Mouse (Mus musculus): ENCODE measurements at regions not wholly inside any gene's neighbourhood (a gene's known extent, or its start where the extent isn't known, plus 50 kb on each side); places are given as distances from the start of the nearest gene placed in this dataset.

GRCm38 (mm10) chr1:78004376-78004775, 192.6 kb downstream of the Pax3 start:
- H3K27ac ChIP-seq (ENCODE audit: low read length): no peak overlapping the region
- no peak for ATAC-seq (ENCODE audit: low read depth)
- no peak overlapping the region for H3K9ac ChIP-seq (ENCODE audit: low read length)
- no peaks in the 10 kb centered on the region for H3K27me3 ChIP-seq (ENCODE audit: control insufficient read depth, insufficient read depth, low read depth, low read length)
- 91% methylated on average over 3 of the region's 3 CpGs for WGBS
- peaks cover 5% of the 10 kb centered on the region; the same call in 1 of the 2 replicates for H3K4me1 ChIP-seq (replicated peaks; ENCODE audit: control insufficient read depth, insufficient read depth, low read length)
- no peak overlapping the region for H3K4me2 ChIP-seq (ENCODE audit: low read depth, low read length)
- H3K9me3 ChIP-seq (ENCODE audit: control insufficient read depth, low read length): no peaks in the 10 kb centered on the region
- no peak overlapping the region for H3K4me3 ChIP-seq (ENCODE audit: low read length)
- no peaks in the 10 kb centered on the region for H3K36me3 ChIP-seq (ENCODE audit: control insufficient read depth, insufficient read depth, low read length)

- H3K4me2 ChIP-seq (ENCODE audit: low read depth, low read length): no peak overlapping the region
- H3K4me1 ChIP-seq (replicated peaks; ENCODE audit: control insufficient read depth, insufficient read depth, low read length): no peaks in the 10 kb centered on the region
- H3K27ac ChIP-seq (ENCODE audit: low read length): no peak overlapping the region
- H3K9ac ChIP-seq (ENCODE audit: low read length): no peak overlapping the region
- no peaks in the 10 kb centered on the region for H3K36me3 ChIP-seq (ENCODE audit: control insufficient read depth, insufficient read depth, low read length)
- whole genome bisulfite sequencing: 65% methylated on average over 3 of the region's 3 CpGs
- no peaks in the 10 kb centered on the region for H3K27me3 ChIP-seq (ENCODE audit: control insufficient read depth, insufficient read depth, low read depth, low read length)
- no peaks in the 10 kb centered on the region for H3K9me3 ChIP-seq (ENCODE audit: control insufficient read depth, low read length)
- peak; percentile 45; the same call in 1 of the 2 replicates for ATAC-seq (ENCODE audit: low read depth)
- H3K4me3 ChIP-seq (ENCODE audit: low read length): no peak overlapping the region
Observed at GRCm38 (mm10) chr1:77998727-77999126, 198.2 kb downstream of the Pax3 start.

DNA sequence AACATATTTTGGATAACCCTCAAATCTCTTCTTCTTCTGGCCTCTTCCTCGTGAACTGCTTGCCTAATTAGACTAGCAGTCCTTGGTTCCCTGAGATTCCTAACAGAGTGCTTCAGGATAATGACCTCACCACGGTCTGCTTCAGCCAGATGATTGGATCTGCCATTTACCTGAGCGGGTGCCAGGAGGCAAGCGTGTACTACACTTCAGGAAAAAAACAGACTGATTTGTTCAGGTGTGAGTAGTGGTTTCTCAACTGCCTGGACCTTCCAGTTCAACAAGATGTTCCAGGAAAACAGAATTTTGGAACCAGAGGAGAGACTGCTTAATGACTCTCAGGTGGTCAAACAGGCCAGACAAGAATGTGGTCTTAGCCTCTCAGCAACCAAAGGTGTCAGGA, 215.4 kb downstream of the Pax3 start:
- H3K4me2 ChIP-seq (ENCODE audit: low read depth, low read length): 0 out of 2 replicates have a peak overlapping the region, but pooled peaks have one; percentile 16
- WGBS: 47% methylated on average over 4 of the region's 4 CpGs
- H3K27me3 ChIP-seq (ENCODE audit: control insufficient read depth, insufficient read depth, low read depth, low read length): peaks cover 2% of the 10 kb centered on the region; the same call in 1 of the 2 replicates
- ATAC-seq (ENCODE audit: low read depth): peak; percentile 89
- H3K27ac ChIP-seq (ENCODE audit: low read length): no peak overlapping the region; the same call in 1 of the 2 replicates
- H3K36me3 ChIP-seq (ENCODE audit: control insufficient read depth, insufficient read depth, low read length): no peaks in the 10 kb centered on the region
- H3K9me3 ChIP-seq (ENCODE audit: control insufficient read depth, low read length): no peaks in the 10 kb centered on the region
- peaks cover 5% of the 10 kb centered on the region for H3K4me1 ChIP-seq (replicated peaks; ENCODE audit: control insufficient read depth, insufficient read depth, low read length)
- H3K9ac ChIP-seq (ENCODE audit: low read length): no peak overlapping the region
- no peak overlapping the region for H3K4me3 ChIP-seq (ENCODE audit: low read length)

GRCm38 (mm10) chr1:77978696-77979095, 218.2 kb downstream of the Pax3 start:
- ATAC-seq (ENCODE audit: low read depth): peak; percentile 58; the same call in 1 of the 2 replicates
- H3K9ac ChIP-seq (ENCODE audit: low read length): no peak overlapping the region
- H3K27me3 ChIP-seq (ENCODE audit: control insufficient read depth, insufficient read depth, low read depth, low read length): peaks cover 4% of the 10 kb centered on the region
- no peak overlapping the region for H3K27ac ChIP-seq (ENCODE audit: low read length)
- no peak overlapping the region for H3K4me3 ChIP-seq (ENCODE audit: low read length)
- H3K4me2 ChIP-seq (ENCODE audit: low read depth, low read length): no peak overlapping the region
- H3K36me3 ChIP-seq (ENCODE audit: control insufficient read depth, insufficient read depth, low read length): no peaks in the 10 kb centered on the region
- peaks cover 5% of the 10 kb centered on the region for H3K4me1 ChIP-seq (replicated peaks; ENCODE audit: control insufficient read depth, insufficient read depth, low read length)
- 4% methylated on average over 7 of the region's 7 CpGs for WGBS
- H3K9me3 ChIP-seq (ENCODE audit: control insufficient read depth, low read length): no peaks in the 10 kb centered on the region

- no peak for ATAC-seq (ENCODE audit: low read depth)
- H3K9ac ChIP-seq (ENCODE audit: low read length): no peak overlapping the region
- H3K9me3 ChIP-seq (ENCODE audit: control insufficient read depth, low read length): no peaks in the 10 kb centered on the region
- H3K27ac ChIP-seq (ENCODE audit: low read length): no peak overlapping the region
- no peaks in the 10 kb centered on the region for H3K36me3 ChIP-seq (ENCODE audit: control insufficient read depth, insufficient read depth, low read length)
- peaks cover 4% of the 10 kb centered on the region for H3K27me3 ChIP-seq (ENCODE audit: control insufficient read depth, insufficient read depth, low read depth, low read length)
- H3K4me1 ChIP-seq (replicated peaks; ENCODE audit: control insufficient read depth, insufficient read depth, low read length): no peaks in the 10 kb centered on the region
- no peak overlapping the region for H3K4me3 ChIP-seq (ENCODE audit: low read length)
- 89% methylated on average over 18 of the region's 18 CpGs for WGBS
- H3K4me2 ChIP-seq (ENCODE audit: low read depth, low read length): no peak overlapping the region
Observed at GRCm38 (mm10) chr1:77975941-77976340, 221.0 kb downstream of the Pax3 start.

GRCm38 (mm10) chr1:77972301-77972717, 224.6 kb downstream of the Pax3 start:
- Histone ChIP-seq H3K27ac (ENCODE audit: low read length) (no peak overlapping the region), H3K36me3 (ENCODE audit: control insufficient read depth, insufficient read depth, low read length) (no peaks in the 10 kb centered on the region), H3K4me2 (ENCODE audit: low read depth, low read length) (no peak overlapping the region), H3K9ac (ENCODE audit: low read length) (no peak overlapping the region), H3K9me3 (ENCODE audit: control insufficient read depth, low read length) (no peaks in the 10 kb centered on the region), H3K4me1 (replicated peaks; ENCODE audit: control insufficient read depth, insufficient read depth, low read length) (no peaks in the 10 kb centered on the region), H3K27me3 (ENCODE audit: control insufficient read depth, insufficient read depth, low read depth, low read length) (peaks cover 2% of the 10 kb centered on the region; the same call in 1 of the 2 replicates), H3K4me3 (ENCODE audit: low read length) (no peak overlapping the region)
- no peak for ATAC-seq (ENCODE audit: low read depth)
- WGBS: 17% methylated on average over 9 of the region's 9 CpGs

DNA sequence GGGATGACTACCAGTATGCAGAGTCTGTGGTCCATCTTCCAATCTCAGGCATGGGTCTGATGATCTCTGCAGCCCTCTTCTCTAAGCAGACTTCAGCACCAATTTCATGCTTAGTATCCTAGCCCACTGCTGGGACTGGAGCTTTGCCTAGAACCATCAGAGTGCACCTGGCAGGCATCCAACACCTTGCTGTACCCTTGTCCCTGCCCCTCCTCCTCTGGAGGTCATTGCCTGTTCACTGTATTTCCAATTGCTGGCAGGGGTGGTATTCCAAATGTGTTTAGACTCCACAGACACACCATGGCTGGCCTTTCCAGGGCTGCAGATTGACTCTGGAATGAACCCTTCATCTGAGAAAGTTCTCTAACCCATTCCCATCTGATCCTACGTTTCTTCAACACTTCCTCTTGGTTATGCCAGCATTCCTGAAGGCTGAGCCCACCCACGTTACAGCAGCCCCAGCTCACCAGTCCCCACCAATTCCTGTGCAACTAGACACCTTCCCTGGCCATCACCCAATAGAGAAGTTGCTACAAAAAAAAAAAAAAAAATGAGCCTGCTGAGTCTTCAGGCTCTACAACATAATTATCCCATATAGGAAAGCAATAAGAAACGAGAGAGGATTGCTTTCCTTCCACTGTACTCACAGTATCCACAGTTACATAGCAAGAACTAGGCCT, 232.1 kb downstream of the Pax3 start:
- Histone ChIP-seq H3K9ac (ENCODE audit: low read length) (no peak overlapping the region), H3K4me3 (ENCODE audit: low read length) (no peak overlapping the region), H3K4me2 (ENCODE audit: low read depth, low read length) (no peak overlapping the region), H3K27me3 (ENCODE audit: control insufficient read depth, insufficient read depth, low read depth, low read length) (no peaks in the 10 kb centered on the region), H3K4me1 (replicated peaks; ENCODE audit: control insufficient read depth, insufficient read depth, low read length) (no peaks in the 10 kb centered on the region), H3K36me3 (ENCODE audit: control insufficient read depth, insufficient read depth, low read length) (no peaks in the 10 kb centered on the region), H3K9me3 (ENCODE audit: control insufficient read depth, low read length) (no peaks in the 10 kb centered on the region), H3K27ac (ENCODE audit: low read length) (no peak overlapping the region)
- 19% methylated on average over 3 of the region's 3 CpGs for WGBS
- no peak for ATAC-seq (ENCODE audit: low read depth)

DNA sequence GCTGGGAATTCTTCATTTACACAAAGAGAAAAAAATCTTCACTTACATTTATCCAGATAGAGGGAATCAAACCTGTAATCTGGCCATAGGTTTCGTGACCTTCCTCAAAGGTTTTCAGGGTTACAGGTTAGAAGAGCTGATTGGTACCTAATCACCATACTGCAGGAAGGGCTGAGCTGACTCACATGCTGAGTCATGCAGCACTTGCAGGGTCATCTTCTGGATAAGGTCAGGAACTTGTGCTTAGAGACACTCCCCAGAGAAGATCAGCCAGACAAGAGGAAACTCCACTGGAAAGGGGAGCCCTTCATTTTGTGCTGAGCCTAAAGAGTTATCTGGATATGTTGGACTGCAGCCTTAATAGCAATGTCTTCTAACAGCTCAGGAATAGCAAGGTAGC, 237.6 kb downstream of the Pax3 start:
- H3K9ac ChIP-seq (ENCODE audit: low read length): no peak overlapping the region
- no peaks in the 10 kb centered on the region for H3K4me1 ChIP-seq (replicated peaks; ENCODE audit: control insufficient read depth, insufficient read depth, low read length)
- H3K4me3 ChIP-seq (ENCODE audit: low read length): no peak overlapping the region
- no peaks in the 10 kb centered on the region for H3K9me3 ChIP-seq (ENCODE audit: control insufficient read depth, low read length)
- ATAC-seq (ENCODE audit: low read depth): no peak
- no peak overlapping the region for H3K4me2 ChIP-seq (ENCODE audit: low read depth, low read length)
- no peaks in the 10 kb centered on the region for H3K36me3 ChIP-seq (ENCODE audit: control insufficient read depth, insufficient read depth, low read length)
- H3K27ac ChIP-seq (ENCODE audit: low read length): no peak overlapping the region
- 59% methylated on average over 1 of the region's 1 CpGs for WGBS
- H3K27me3 ChIP-seq (ENCODE audit: control insufficient read depth, insufficient read depth, low read depth, low read length): no peaks in the 10 kb centered on the region

DNA sequence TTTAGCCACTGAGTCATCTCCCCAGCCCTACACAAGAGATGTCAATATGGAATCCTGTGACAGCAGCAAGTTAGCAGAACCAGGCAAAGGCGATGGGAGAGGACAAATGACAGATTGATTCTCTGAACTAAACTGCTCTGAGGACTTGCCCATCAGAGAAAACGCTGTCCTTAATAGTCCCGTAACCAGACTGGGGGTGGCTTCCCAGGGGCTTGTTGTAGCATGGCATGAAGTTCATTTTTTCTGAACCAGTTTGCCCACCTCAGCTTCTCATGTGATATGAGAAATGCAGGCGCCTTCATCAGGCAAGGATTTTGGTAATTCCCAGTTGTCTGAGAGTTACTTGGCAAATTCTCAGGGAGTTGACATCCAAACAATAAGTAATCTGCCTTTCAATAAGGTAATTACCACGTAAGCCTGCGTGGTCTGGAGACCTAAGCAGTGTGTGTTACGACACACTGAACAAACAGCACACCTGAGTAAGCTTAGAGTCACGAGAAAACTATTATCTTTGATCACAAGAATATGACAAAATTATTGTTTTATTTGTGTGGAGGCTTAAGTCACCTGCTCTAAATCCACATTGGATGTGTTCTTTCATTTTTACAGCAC, 239.7 kb downstream of the Pax3 start:
- H3K27me3 ChIP-seq (ENCODE audit: control insufficient read depth, insufficient read depth, low read depth, low read length): no peaks in the 10 kb centered on the region
- no peak overlapping the region for H3K9ac ChIP-seq (ENCODE audit: low read length)
- H3K4me1 ChIP-seq (replicated peaks; ENCODE audit: control insufficient read depth, insufficient read depth, low read length): no peaks in the 10 kb centered on the region
- H3K27ac ChIP-seq (ENCODE audit: low read length): no peak overlapping the region
- no peak for ATAC-seq (ENCODE audit: low read depth)
- H3K36me3 ChIP-seq (ENCODE audit: control insufficient read depth, insufficient read depth, low read length): no peaks in the 10 kb centered on the region
- no peak overlapping the region for H3K4me3 ChIP-seq (ENCODE audit: low read length)
- WGBS: 70% methylated on average over 8 of the region's 8 CpGs
- H3K4me2 ChIP-seq (ENCODE audit: low read depth, low read length): no peak overlapping the region
- no peaks in the 10 kb centered on the region for H3K9me3 ChIP-seq (ENCODE audit: control insufficient read depth, low read length)

All from lung, embryonic 16.5 days (tissue).